Mouse (Mus musculus): ENCODE measurements at regions not wholly inside any gene's neighbourhood (a gene's known extent, or its start where the extent isn't known, plus 50 kb on each side); places are given as distances from the start of the nearest gene placed in this dataset.

GRCm38 (mm10) chr5:17116072-17116471 lies 256.9 kb upstream of the Speer4f2 start:
- TF ChIP-seq CTCF (IDR thresholded peaks at IDR 0.05; ENCODE audit: control insufficient read depth, insufficient read depth, insufficient read length) (no peak), MYOG (IDR thresholded peaks at IDR 0.05; ENCODE audit: control insufficient read depth, extremely low read depth, insufficient read length) (no peak), MAX (IDR thresholded peaks at IDR 0.05) (no peak), CEBPB (IDR thresholded peaks at IDR 0.05; ENCODE audit: low read depth) (no peak)
